Mouse (Mus musculus) megakaryocyte, embryonic 14.5 days (primary cell): ENCODE results near the gene Fcer1g.

Experiments used
- FLI1 ChIP-seq: IDR thresholded peaks from 2 replicates; pipeline ENCODE4 v1.6.1; 2012; ENCODE audit warnings: low read length, inconsistent platforms, mixed read lengths
- GATA1 ChIP-seq: IDR thresholded peaks from 3 replicates; pipeline ENCODE4 v1.6.1; 2012; ENCODE audit warnings: mixed read lengths, low read length, inconsistent platforms, borderline replicate concordance

DNA sequence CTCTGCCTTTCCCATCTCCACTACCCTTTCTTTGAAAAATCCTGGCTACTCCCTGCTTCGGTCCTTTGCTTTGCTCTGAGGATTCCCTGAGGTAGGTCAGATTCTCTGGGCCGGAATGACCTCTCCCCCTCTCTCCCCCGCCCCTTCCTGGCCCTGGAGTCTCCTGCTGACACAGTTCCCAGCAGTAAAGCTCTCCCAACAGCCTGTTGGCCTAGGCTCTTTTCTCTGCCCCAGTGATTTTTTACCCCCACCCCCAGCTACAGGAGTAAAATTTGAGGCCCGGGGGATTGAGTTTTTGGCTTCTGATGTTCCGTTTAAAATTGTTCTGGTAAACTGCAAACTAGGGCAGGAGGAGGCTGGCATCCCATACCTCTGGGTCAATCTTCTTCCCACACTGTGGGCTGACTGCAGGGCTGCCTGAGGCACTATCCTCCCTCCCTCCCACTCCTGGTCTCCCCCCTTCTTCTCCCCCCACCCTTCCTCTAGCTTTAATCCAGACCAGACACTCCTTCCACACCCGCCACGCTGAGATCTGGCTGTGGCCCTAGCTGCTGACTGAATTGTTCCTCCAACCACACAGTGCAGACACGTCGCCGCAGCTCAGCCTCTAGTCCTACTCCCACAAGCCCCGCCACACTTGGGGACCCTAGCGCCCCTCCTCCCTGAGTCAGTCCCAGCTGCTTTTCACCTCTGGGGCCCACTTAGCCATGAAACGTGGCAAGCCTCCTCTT lies 17.6 kb upstream of the Fcer1g start:
- no peak for TF ChIP-seq GATA1
- no peak for TF ChIP-seq FLI1
